Mouse (Mus musculus): Measurements from ENCODE around the gene Neurl1a. TPM values are rescaled to one million over a fixed set of nuclear protein-coding genes. Genes with fewer than 3 reads are reported as not detected.

Gene Neurl1a
- total RNA-seq, 2 experiments from 2014 or later = 188 to 191 TPM

DNA sequence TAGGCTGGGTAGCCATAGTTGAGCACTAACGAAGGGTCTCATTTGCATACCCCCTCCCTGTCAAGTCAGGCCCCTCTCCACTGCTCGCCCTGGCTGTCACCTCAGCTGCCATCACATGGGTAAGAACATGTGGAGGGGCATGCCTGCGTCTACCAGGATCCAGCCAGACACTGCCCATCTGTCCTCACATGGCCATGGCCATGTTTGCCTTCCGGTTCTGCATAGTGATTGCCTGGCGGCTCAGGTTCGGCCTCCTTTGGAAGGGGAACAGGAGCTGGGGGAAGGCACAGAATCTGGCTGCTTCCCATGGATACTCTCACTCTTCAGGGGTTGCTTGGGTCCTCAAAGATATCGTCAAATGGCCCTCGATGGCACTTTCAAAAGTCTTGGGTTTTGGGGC is 52.1 kb downstream of the Neurl1a start:
- intact Hi-C loops (cut with DNase I) = no loop called here

DNA sequence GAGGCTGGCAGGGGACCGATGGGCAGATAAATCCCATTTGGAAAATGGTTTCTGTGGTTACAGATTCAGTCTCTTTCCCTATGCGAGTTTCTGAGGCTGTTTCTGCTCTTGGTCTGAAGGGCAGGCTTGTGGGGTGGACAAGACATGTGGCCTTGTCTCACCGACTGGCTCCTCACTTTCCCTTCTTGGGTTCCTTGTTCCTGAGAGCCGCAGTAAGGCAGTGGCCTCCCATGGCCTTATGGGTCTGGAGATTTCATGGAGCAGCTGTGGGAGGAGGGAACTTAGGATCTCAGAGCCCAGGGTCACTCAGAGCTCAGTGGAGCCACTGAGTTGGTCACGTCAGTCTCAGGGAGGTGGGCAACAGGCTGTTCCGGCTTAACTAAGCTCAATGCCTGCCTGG is 52.8 kb downstream of the Neurl1a start:
- no peak for DNase-seq (ENCODE audit: low spot score in 2 of 2)

More for the DNA sequence above, 52.1 kb downstream of the Neurl1a start:
- no peak for DNase-seq (ENCODE audit: low spot score in 2 of 2)

GRCm38 (mm10) chr19:47232077-47232865 is 53.7 kb downstream of the Neurl1a start:
- intact Hi-C loops (cut with DNase I) = no loop called here
- DNase-seq (ENCODE audit: low spot score in 2 of 2) = no peak

More for the DNA sequence above, 52.8 kb downstream of the Neurl1a start:
- intact Hi-C loops (cut with DNase I) = no loop called here

- no peak for DNase-seq (ENCODE audit: low spot score in 2 of 2)
- intact Hi-C loops (cut with DNase I) = no loop called here
Measured at GRCm38 (mm10) chr19:47233087-47233486, 54.5 kb downstream of the Neurl1a start.

GRCm38 (mm10) chr19:47240076-47240475 is 61.5 kb downstream of the Neurl1a start:
- intact Hi-C loops (cut with DNase I) = no loop called here

GRCm38 (mm10) chr19:47240957-47241356 is 62.3 kb downstream of the Neurl1a start:
- no peak for DNase-seq (ENCODE audit: low spot score in 2 of 2)
- intact Hi-C loops (cut with DNase I) = no loop called here

More at GRCm38 (mm10) chr19:47240076-47240475, 61.5 kb downstream of the Neurl1a start:
- no peak for DNase-seq (ENCODE audit: low spot score in 2 of 2)

GRCm38 (mm10) chr19:47242227-47242626 is 63.6 kb downstream of the Neurl1a start:
- DNase-seq (ENCODE audit: low spot score in 2 of 2) = peak in 1 of 2 experiments; percentile 31
- intact Hi-C loops (cut with DNase I) = no loop called here

GRCm38 (mm10) chr19:47245512-47245911 is 66.9 kb downstream of the Neurl1a start:
- intact Hi-C loops (cut with DNase I) = no loop called here

GRCm38 (mm10) chr19:47247791-47248190 is 69.2 kb downstream of the Neurl1a start:
- no peak for DNase-seq (ENCODE audit: low spot score in 2 of 2)
- intact Hi-C loops (cut with DNase I) = no loop called here

More at GRCm38 (mm10) chr19:47245512-47245911, 66.9 kb downstream of the Neurl1a start:
- DNase-seq (ENCODE audit: low spot score in 2 of 2) = no peak

- intact Hi-C loops (cut with DNase I) = no loop called here
Measured at GRCm38 (mm10) chr19:47248296-47248695, 69.7 kb downstream of the Neurl1a start.

GRCm38 (mm10) chr19:47248906-47249568 is 70.4 kb downstream of the Neurl1a start:
- DNase-seq (ENCODE audit: low spot score in 2 of 2) = no peak

More at GRCm38 (mm10) chr19:47248296-47248695, 69.7 kb downstream of the Neurl1a start:
- no peak for DNase-seq (ENCODE audit: low spot score in 2 of 2)

DNA sequence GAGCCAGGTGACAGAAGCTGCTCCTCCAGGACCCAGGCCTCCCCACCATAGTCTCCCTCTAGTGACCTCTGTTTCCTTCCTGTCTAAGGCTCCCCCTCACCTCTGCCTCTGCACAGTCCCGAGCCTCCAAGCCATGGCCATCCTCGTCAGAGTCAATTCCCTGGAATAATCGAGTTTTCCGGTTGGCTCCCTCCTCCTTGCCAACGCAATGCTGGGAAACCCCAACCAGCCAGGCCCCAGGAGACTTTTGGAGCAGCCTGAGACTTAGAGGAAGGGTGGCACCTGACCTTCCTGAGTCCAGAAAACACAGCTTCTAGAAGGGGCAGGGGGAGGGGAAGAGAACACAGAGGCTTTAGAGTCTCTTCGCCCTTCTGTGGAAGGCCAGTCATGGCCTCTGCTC is 72.3 kb downstream of the Neurl1a start:
- DNase-seq (ENCODE audit: low spot score in 2 of 2) = no peak
- intact Hi-C loops (cut with DNase I) = no loop called here

More at GRCm38 (mm10) chr19:47248906-47249568, 70.4 kb downstream of the Neurl1a start:
- intact Hi-C loops (cut with DNase I) = no loop called here

- DNase-seq (ENCODE audit: low spot score in 2 of 2) = no peak
Measured at GRCm38 (mm10) chr19:47253053-47253628, 74.5 kb downstream of the Neurl1a start.

DNA sequence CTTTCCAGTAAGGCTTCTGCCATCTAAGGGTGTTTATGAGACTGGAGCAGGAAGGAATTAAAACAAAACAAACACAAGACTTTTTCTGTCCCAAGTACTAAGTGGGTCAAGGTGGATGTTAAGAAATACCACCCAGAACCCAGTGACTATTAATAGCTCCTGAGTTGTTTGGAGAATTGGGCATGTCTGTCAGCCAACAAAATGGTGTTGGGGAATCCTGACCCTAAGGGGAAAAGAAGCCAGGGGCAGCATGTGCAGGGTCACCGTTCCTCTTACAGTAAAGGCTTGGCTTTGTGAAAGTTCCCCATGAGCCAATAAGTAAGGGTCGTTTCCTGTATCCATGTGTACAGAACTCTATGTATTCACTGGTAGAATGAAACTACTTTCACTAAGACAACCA is 76.4 kb downstream of the Neurl1a start:
- DNase-seq (ENCODE audit: low spot score in 2 of 2) = no peak
- intact Hi-C loops (cut with DNase I) = no loop called here

More at GRCm38 (mm10) chr19:47253053-47253628, 74.5 kb downstream of the Neurl1a start:
- intact Hi-C loops (cut with DNase I) = no loop called here

- intact Hi-C loops (cut with DNase I) = loop anchor here (2.0 kb wide), 1 partner anchor 139 kb away; no protein-coding TSS in a partner anchor
- no peak for DNase-seq (ENCODE audit: low spot score in 2 of 2)
Measured at GRCm38 (mm10) chr19:47255919-47256318, 77.3 kb downstream of the Neurl1a start.

- no peak for DNase-seq (ENCODE audit: low spot score in 2 of 2)
Measured at GRCm38 (mm10) chr19:47259581-47259980, 81.0 kb downstream of the Neurl1a start.

DNA sequence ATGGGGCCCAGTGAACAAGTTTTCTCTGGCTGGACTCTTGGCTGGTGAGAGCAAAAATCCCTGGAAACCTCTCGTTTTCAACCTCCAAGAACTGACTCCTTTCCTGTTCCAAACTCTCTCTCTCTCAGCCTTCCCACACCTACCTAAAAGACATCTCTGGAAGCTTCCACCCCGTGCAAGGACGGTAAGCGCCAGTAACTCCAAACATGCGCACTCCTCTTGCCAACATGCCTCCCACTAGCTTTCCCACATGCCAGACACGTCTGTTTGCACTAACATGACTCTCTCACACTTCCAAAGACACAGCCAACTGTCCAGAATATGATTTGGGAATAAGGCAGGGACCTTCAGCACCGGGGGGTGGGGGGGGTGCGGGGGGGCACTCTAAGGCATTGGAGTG is 82.6 kb downstream of the Neurl1a start:
- intact Hi-C loops (cut with DNase I) = loop anchor here (2.0 kb wide), 1 partner anchor 82 kb away; the partner anchor contains the start of gene Neurl1a
- peak in 1 of 2 experiments; percentile 88 for DNase-seq (ENCODE audit: low spot score in 2 of 2)

More at GRCm38 (mm10) chr19:47259581-47259980, 81.0 kb downstream of the Neurl1a start:
- intact Hi-C loops (cut with DNase I) = no loop called here

GRCm38 (mm10) chr19:47263621-47264020 is 85.0 kb downstream of the Neurl1a start:
- DNase-seq (ENCODE audit: low spot score in 2 of 2) = peak in 1 of 2 experiments; percentile 39
- intact Hi-C loops (cut with DNase I) = loop anchor here (1.0 kb wide), 1 partner anchor 76 kb away; no protein-coding TSS in a partner anchor

DNA sequence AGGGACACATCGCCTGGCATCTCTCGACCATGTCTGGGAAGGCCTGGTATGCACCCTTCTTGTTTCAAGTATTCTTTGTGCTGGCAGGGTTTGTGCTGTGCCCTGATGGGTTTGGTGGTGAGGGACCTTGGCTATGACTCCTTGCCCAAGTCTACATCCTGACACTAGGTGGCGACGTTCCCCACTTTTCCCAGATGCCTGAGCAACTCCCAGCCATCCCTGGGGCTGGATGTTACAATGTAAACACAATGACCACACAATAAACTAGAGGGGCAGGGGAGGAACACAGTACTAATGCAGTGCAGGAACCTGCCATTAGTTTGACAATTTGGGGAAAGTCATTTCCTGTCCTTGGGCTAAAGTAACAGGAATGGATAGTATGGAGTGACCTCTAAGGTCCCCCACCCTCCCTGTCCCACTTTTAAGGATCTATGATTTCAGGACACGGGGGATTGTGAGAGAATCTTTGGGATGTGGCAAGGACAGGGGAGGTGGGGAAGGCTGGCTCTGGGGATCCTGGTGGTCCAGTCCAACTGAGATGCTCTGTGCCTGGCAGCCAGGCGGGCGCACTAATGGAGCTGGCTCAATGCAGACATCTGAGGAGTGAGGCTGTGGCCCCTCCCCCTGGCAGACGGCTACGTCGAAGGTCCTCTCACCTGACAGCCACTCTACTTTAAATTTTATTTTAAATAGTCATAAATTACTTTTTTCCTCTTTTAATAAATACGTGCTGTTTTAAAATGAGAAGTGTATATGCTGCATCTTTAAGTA is 85.9 kb downstream of the Neurl1a start:
- DNase-seq (ENCODE audit: low spot score in 2 of 2) = peak; percentile 73 to 78
- intact Hi-C loops (cut with DNase I) = loop anchor here (1.0 kb wide), 1 partner anchor 75 kb away; no protein-coding TSS in a partner anchor

Measured in left cerebral cortex, postnatal 25 days (tissue).